Mouse (Mus musculus) ES-E14 (cell line): Measurements from ENCODE around the gene Mcm9. TPM values are rescaled to one million over a fixed set of nuclear protein-coding genes. Genes with fewer than 3 reads are reported as not detected.
A peak's percentile ranks its signal among the peaks of the same experiment; 100 is the strongest.

Source experiments
- DNase-seq: peaks from one replicate; pipeline ENCODE4 v3.0.0-alpha.2; 2013; ENCODE audit warnings: low read depth, low spot score
- H3K27ac ChIP-seq: 2 replicates; pipeline ENCODE4 v1.5.1; 2012; ENCODE audit warnings: low read depth, mild to moderate bottlenecking, low read length, moderate library complexity, mixed read lengths; ENCODE audit not compliant: poor library complexity, insufficient read depth, severe bottlenecking
- H3K36me3 ChIP-seq: 2 replicates; pipeline ENCODE4 v1.6.1; 2012; ENCODE audit warnings: mild to moderate bottlenecking, low read length, moderate library complexity, mixed read lengths; ENCODE audit not compliant: control insufficient read depth, poor library complexity, insufficient read depth, severe bottlenecking
- H3K4me1 ChIP-seq, 2 experiments: fragments of 150-350 bp in 1 of 2; sonication (generic) in 1 of 2; 2 replicates each; pipeline ENCODE4 v1.6.1; 2012; ENCODE audit warnings: low read length in 2 of 2, mild to moderate bottlenecking in 1 of 2, mixed read lengths in 1 of 2; ENCODE audit not compliant: control insufficient read depth in 2 of 2, insufficient read depth in 2 of 2, poor library complexity in 1 of 2
- H3K4me3 ChIP-seq, 2 experiments: fragments of 150-350 bp in 1 of 2; sonication (generic) in 1 of 2; 2 replicates each; pipeline ENCODE4 v1.5.1; 2012; ENCODE audit warnings: low read length in 2 of 2, low read depth in 1 of 2, mild to moderate bottlenecking in 1 of 2, mixed read lengths in 1 of 2; ENCODE audit not compliant: insufficient read depth in 1 of 2, poor library complexity in 1 of 2, severe bottlenecking in 1 of 2
- H3K9ac ChIP-seq: 2 replicates; pipeline ENCODE4 v1.6.1; 2012; ENCODE audit warnings: low read depth, mild to moderate bottlenecking, low read length, mixed read lengths; ENCODE audit not compliant: poor library complexity, insufficient read depth, severe bottlenecking
- H3K9me3 ChIP-seq: fragments of 150-350 bp; sonication (generic); 2 replicates; pipeline ENCODE4 v1.6.1; 2012; ENCODE audit warnings: low read depth, mild to moderate bottlenecking, low read length; ENCODE audit not compliant: control insufficient read depth, insufficient read depth
- CHD2 ChIP-seq: IDR thresholded peaks from 2 replicates; pipeline ENCODE4 v1.6.1; 2014; ENCODE audit warnings: mild to moderate bottlenecking, low read depth, low read length, inconsistent platforms
- HCFC1 ChIP-seq: IDR thresholded peaks from 2 replicates; pipeline ENCODE4 v1.6.1; 2012; ENCODE audit warnings: low read length, inconsistent platforms, borderline replicate concordance; ENCODE audit not compliant: insufficient read depth
- MAFK ChIP-seq: IDR thresholded peaks from 2 replicates; pipeline ENCODE4 v1.6.1; 2014; ENCODE audit warnings: mild to moderate bottlenecking, low read depth, low read length, inconsistent platforms; ENCODE audit not compliant: insufficient read depth
- ZC3H11A ChIP-seq: IDR thresholded peaks from 2 replicates; pipeline ENCODE4 v1.6.1; 2012; ENCODE audit warnings: low read depth, mild to moderate bottlenecking, inconsistent platforms, low read length, borderline replicate concordance
- ZNF384 ChIP-seq: IDR thresholded peaks from 2 replicates; pipeline ENCODE4 v1.6.1; 2012; ENCODE audit warnings: low read depth, low read length, inconsistent platforms
- in situ Hi-C, 2 experiments: fragments of 600-800 bp; cut with MboI; formaldehyde crosslinking; loops; one replicate each; pipeline ENCODE4 v1.15.1; 2025; ENCODE audit warnings: low sequenced_read_pairs in 2 of 2, inconsistent platforms in 1 of 2; ENCODE audit not compliant: unreplicated experiment in 2 of 2
- total RNA-seq: library from RNA; depleted of rRNA; stranded (reverse); fragments of 300-350 nt; gene quantifications from 2 replicates; pipeline ENCODE4 v1.2.3, GENCODE M21; 2012

Gene Mcm9
- total RNA-seq, 1 experiment: 14.9 TPM

- H3K4me3 ChIP-seq: peak overlapping the region; percentile 56 to 89
These were observed 50.1 kb downstream of the Mcm9 start for GRCm38 (mm10) chr10:53580137-53580536.

GRCm38 (mm10) chr10:53568531-53568930 is 61.7 kb downstream of the Mcm9 start:
- no peak for DNase-seq
- Histone ChIP-seq H3K4me1 (no peaks in the 10 kb centered on the region), H3K27ac (no peak overlapping the region), H3K4me3 (no peak overlapping the region), H3K36me3 (no peaks in the 10 kb centered on the region), H3K9ac (no peak overlapping the region), H3K9me3 (no peaks in the 10 kb centered on the region)
- in situ Hi-C loops: no loop called here
- TF ChIP-seq HCFC1 (no peak), CHD2 (no peak), ZC3H11A (no peak), MAFK (no peak), ZNF384 (no peak)

More at GRCm38 (mm10) chr10:53580137-53580536, 50.1 kb downstream of the Mcm9 start:
- Histone ChIP-seq H3K9ac (peak overlapping the region; percentile 61), H3K27ac (0 out of 2 replicates have a peak overlapping the region, but pooled peaks have one; percentile 31), H3K36me3 (no peaks in the 10 kb centered on the region), H3K4me1 (peaks cover 0 to 5% of the 10 kb centered on the region in 2 experiments; a peak in 2 of 4 replicates), H3K9me3 (no peaks in the 10 kb centered on the region)
- in situ Hi-C loops: no loop called here
- no peak for TF ChIP-seq ZNF384
- peak; percentile 52 for DNase-seq

- Histone ChIP-seq H3K9ac (no peak overlapping the region), H3K27ac (no peak overlapping the region), H3K4me1 (no peaks in the 10 kb centered on the region), H3K9me3 (no peaks in the 10 kb centered on the region), H3K36me3 (no peaks in the 10 kb centered on the region), H3K4me3 (no peak overlapping the region)
- TF ChIP-seq ZNF384: no peak
- TF ChIP-seq CHD2: no peak
- TF ChIP-seq ZC3H11A: no peak
- TF ChIP-seq HCFC1: no peak
- no peak for TF ChIP-seq MAFK
- DNase-seq: no peak
- in situ Hi-C loops: no loop called here
These were observed 64.7 kb downstream of the Mcm9 start for GRCm38 (mm10) chr10:53565538-53565937.

- Histone ChIP-seq H3K9me3 (no peaks in the 10 kb centered on the region), H3K9ac (no peak overlapping the region), H3K36me3 (no peaks in the 10 kb centered on the region), H3K4me1 (no peaks in the 10 kb centered on the region), H3K27ac (no peak overlapping the region), H3K4me3 (no peak overlapping the region)
- TF ChIP-seq CHD2 (no peak), MAFK (no peak), ZC3H11A (no peak), HCFC1 (no peak), ZNF384 (no peak)
- no peak for DNase-seq
- in situ Hi-C loops: no loop called here
These were observed 68.2 kb downstream of the Mcm9 start for GRCm38 (mm10) chr10:53562001-53562400.

- no peak overlapping the region for H3K27ac ChIP-seq
- H3K9ac ChIP-seq: no peak overlapping the region
- H3K4me3 ChIP-seq: no peak overlapping the region
These were observed 92.6 kb downstream of the Mcm9 start for GRCm38 (mm10) chr10:53537596-53537995.

More at GRCm38 (mm10) chr10:53537596-53537995, 92.6 kb downstream of the Mcm9 start:
- Histone ChIP-seq H3K9me3 (no peaks in the 10 kb centered on the region), H3K36me3 (peaks cover 12% of the 10 kb centered on the region), H3K4me1 (no peaks in the 10 kb centered on the region)
- TF ChIP-seq MAFK (no peak), ZNF384 (no peak), ZC3H11A (no peak), CHD2 (no peak), HCFC1 (no peak)
- in situ Hi-C loops: no loop called here
- DNase-seq: no peak
